Mouse (Mus musculus) left cerebral cortex, adult 9 months (tissue): ENCODE results near the gene Gm45521.
A peak's percentile ranks its signal among the peaks of the same experiment; 100 is the strongest.

Experiments used
- DNase-seq, 2 experiments: peaks; one replicate each; pipeline ENCODE4 v3.0.0; 2022; ENCODE audit warnings: low spot score in 2 of 2

The Gm45521 gene

DNA sequence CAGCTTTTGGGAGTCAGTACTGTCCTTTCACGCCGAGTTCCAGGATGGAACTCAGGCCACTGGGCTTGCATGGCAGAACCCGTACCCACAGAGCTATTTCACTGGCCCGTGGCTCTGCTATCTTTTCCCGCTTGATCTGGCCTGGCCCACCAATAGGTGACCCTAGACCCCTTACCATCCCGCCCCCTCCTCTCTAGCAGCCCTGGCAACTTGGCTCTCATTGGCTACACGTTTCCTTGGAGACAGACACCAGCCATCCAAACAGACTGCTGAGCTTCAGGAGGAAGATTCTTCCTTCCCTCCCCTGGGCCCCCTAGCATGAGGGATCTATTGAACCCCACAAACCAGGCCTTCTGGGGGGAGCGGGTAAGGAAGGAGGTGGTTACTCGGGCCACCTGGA is at the start of gene Gm45521:
Gm45521 (plus strand) TSS at position 240 of the 400 bp plus-strand sequence.
- DNase-seq = no peak

GRCm38 (mm10) chr14:7909472-7909871 is 47.6 kb upstream of the Gm45521 start:
- no peak for DNase-seq

DNA sequence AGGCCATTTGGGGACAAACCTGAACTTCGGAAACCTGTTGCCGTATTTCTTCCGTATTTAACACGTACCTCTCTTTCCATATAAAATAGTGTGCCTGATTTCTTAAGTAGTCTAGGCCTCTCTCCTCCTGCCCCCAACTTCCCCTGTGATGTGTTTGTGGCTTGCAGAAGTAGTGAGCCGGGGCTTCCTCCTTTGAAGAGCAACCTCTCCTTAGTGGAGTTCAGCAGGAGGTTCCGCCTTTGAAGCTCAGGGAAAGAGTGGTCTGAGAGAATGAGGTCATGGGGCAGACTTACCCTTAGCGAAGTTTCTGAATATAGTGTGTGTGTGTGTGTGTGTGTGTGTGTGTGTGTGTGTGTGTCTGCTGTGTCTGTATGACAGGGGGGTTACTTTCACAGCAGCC is 43.2 kb upstream of the Gm45521 start:
- DNase-seq = no peak

DNA sequence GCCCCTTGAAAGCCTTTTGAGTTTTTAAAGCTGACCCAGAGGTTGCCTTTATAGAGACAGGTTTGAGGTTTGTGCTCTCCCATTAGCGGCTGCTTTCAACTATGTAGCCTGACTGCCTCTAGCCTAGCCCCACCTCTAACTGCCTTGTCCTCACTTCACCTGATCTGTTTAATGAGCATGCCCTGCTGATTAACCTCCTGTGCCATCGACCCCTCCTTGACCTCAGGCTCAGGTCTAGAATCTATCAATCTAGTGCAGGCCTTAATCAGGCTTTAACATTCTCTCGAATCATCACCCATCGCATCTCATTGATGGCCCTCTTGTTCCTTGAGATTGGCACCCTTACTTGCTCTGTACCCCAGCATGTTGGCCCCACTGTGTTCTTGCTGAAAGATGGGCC is 42.6 kb upstream of the Gm45521 start:
- DNase-seq = no peak

- no peak for DNase-seq
Measured at GRCm38 (mm10) chr14:7918150-7918991, 38.7 kb upstream of the Gm45521 start.

DNA sequence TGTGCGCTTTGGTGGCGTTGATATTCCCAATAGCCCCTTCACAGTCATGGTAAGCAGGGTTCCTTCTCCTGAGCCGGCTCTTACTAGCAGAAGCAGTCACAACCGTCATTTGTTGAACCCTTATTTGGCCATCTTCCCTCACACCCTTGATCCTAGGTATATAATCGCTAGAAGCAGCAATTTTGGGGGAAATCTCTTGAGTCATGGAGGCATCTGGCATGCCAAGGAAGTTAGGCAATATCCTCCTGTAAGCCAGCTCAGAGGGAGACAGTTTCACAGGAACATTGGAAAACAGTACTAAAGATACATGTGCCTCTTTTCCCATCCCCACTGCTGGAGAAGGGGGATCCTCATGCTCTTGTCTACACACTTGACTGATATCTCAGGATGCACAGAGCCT is 37.8 kb upstream of the Gm45521 start:
- no peak for DNase-seq

DNA sequence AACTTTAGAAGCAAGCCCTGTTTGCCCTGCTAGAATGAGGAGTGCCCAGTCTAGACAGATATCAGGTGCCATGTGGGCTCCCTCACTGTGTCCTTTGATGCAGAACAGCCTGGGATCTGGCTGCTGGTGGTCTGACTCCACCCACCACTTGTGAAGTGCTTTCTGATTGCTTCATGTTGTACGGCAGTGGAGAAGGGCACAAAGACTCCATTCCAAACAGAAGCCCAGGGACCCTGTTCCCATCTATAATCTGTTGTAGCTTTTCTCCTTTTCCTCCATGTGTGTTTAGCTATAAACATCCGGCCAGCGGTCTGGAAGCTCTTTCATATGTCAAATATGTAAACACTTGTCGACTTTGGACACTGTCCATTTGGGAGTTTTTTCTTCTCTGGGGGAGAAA is 37.2 kb upstream of the Gm45521 start:
- DNase-seq = no peak

DNA sequence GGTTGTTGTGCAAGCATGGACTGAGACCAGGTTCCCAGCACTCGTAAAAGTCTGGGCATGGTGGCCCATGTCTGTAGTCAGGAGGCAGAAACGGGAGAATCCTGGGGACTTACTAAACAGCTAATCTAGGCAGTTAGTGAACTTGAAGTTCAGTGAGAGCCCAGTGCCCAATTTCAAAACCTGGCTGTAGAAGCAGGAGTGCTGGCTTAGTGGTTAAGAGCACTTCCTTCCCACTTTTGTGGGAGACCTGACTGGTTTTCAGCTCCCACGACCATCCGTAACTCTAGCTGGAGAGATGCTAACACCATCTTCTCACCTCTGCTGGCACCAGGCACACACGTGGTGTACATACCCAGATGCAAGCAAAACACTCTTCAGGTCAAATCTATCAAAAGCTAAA is 35.6 kb upstream of the Gm45521 start:
- no peak for DNase-seq

DNA sequence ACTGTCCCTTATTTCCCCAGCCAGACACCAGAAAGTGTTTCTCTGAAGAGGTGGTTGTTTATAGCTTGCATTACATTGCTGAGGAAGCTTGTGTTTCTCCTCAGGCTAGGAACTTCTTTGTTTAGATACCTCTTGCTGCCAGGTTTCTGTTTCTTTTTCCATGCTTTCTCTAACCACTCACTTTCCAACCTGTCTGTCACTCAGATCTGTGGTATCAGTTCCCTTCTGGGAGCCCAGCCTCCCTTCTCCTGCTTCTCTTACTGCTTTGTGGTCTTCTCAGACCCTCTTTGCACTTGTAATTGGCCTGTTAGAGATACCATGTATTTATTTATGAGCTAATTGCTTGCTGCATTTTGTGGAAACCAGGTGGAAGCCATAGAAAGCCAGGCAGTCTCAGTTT is 33.5 kb upstream of the Gm45521 start:
- DNase-seq = no peak

GRCm38 (mm10) chr14:7928362-7928761 is 28.7 kb upstream of the Gm45521 start:
- DNase-seq = no peak

- no peak for DNase-seq
Measured at GRCm38 (mm10) chr14:7929029-7929428, 28.1 kb upstream of the Gm45521 start.

- no peak for DNase-seq
Measured at GRCm38 (mm10) chr14:7932151-7932550, 24.9 kb upstream of the Gm45521 start.

GRCm38 (mm10) chr14:7934166-7934565 is 22.9 kb upstream of the Gm45521 start:
- DNase-seq = no peak

- peak in 1 of 2 experiments; percentile 47 for DNase-seq
Measured at GRCm38 (mm10) chr14:7937052-7937630, 19.9 kb upstream of the Gm45521 start.

DNA sequence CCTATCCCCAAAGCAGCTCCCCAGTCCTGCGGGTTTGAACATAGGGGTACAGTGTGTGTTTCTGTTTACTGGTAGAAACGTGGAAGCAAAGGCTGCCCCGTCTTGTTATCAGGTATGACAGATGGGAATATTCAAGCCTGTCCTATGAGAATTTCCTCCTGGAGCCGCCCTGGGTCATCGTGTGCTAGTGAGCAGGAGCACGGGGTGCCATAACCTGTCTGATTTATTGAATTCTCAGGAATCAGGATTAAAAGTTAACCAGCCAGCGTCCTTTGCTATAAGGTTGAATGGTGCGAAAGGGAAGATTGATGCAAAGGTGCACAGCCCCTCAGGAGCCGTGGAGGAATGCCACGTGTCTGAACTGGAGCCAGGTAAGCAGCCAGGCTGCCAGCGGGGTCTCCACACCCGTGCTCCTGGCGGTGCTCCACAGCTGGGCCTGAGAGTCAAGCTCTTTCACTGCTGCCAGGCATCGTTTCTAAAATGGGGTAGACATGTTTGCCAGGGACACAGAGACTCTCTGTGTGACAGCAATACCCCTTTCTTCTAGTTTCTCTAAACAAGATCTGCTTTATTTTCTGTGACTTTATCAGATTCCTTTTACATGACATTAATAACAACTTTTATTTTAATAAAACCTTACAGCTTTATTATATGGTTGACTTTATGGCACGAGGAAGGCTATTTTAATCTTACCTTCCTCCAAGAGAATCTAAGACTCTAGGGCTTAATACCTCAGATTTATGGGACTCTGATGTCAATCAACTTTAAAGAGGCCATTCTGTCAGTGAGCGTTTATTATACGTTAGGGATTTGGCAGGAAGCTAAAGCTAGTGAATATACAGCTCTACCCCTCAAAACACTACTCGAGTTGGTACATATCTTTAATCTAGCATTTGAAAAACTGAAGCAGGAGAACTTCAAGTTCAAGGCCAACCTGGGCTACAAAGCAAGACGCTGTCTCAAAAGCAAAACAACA is 18.0 kb upstream of the Gm45521 start:
- DNase-seq = no peak

GRCm38 (mm10) chr14:7941413-7941812 is 15.7 kb upstream of the Gm45521 start:
- no peak for DNase-seq

GRCm38 (mm10) chr14:7943101-7943800 is 13.8 kb upstream of the Gm45521 start:
- no peak for DNase-seq

DNA sequence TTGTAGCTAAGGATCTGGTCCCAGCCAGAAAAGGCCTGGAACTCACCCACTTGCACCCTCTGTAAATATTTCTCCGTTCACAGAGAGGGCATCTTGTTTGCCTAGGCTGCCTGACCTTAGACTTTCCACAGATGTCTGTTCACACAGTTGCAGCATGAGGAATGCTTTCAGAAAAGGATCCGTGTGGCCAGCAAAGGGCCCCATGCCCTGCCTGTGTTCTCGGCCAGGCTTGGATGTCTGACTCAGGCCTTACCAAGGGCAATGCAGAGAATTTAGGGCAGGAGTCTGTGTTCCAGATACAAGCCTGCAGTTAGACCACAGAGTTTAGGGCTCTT is 13.3 kb upstream of the Gm45521 start:
- DNase-seq = no peak

DNA sequence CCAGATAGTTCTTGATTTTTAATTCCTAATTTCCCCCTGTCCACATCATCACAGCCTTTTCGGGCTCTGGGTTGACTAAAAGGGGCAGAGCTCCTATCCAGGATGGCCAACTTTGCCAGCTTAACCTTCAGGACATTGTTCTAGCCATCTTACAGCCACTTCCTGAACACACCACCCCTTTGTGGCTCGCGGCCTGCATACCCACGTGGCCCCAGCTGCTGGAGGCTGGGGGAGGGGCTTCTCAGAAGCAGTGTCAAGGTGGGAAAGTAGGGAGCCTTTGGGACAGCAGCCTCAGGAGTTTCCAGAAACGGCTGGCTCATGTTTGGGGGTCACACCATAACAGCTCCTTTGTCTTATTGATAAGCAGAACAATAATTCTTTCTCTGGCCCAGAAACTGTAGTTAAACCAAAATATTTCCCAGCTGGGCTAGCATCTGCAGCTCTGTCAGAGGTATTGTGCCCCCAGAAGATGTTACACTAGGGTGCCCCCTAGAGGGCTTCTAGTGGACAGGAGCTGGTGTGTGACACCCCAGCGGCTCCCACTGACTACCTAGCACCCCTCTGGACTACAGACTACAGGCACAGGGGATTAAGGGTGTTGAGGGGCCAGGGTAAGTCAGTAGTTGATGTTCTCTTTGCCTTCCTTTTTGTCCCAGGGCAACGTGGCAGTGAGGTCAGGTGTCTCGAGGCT is 12.6 kb upstream of the Gm45521 start:
- peak in 1 of 2 experiments; percentile 60 for DNase-seq

DNA sequence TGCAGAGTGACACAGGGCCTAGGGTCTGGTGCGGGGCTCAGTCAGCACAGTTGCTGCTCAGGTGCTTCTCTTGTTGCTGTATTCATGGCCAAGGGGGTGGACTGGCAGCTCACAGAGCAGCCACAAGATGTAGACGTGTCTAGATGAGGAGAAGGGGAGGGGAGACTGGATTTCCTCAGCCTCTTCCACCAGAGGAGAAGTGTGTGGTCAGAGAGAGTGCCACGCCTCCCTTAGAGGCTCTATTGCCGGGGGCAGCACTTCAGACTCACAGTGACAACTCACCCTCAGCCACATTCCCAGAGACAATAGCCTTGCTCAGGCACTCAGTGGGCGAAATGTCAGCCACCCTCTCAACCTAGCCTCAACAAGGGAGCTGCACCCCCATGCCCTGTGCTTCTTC is 11.8 kb upstream of the Gm45521 start:
- DNase-seq = no peak

GRCm38 (mm10) chr14:7951234-7951633 is 5.9 kb upstream of the Gm45521 start:
- no peak for DNase-seq
